Mouse (Mus musculus) heart, postnatal 0 days (tissue): ENCODE measurements around the gene Thsd7a.

Experiments used
- CTCF ChIP-seq: IDR thresholded peaks from 2 replicates; pipeline ENCODE4 v1.5.1; 2016; ENCODE audit warnings: antibody characterized with exemption, control low read depth, low read depth
- EP300 ChIP-seq: IDR thresholded peaks from 2 replicates; pipeline ENCODE4 v1.6.1; 2016; ENCODE audit warnings: antibody characterized with exemption, low read depth

DNA sequence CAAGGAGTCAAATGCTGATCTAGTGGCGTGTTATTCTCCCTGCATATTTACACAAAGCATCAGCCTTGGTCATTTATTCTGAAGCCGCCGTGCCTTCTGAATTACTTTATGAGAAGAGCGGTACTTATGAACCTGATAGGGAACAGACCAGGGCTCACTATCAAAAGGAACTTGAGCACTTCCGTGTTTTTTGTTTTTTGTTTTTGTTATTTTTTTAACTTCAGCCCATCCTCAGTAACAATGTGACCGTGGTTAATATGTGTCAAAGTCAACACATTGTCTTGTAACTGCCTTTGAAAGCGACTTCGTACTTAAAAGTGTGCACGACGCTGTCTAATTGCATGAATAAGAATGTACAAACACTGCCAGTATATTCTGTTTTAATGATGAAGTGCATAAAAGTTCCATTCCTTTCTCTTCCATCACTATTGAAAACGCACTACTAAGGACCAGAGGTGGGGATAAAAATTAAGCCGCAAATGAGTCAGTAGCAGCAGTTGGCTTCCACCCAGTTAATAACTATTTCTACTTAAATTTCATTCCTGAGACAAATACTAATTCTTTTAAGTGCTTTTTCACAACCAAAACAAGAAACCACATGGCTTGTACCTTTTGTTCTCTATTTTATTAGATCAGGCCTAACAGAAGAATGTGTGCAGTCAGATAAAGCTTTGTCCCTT is 461 bp upstream of the Thsd7a start:
- TF ChIP-seq CTCF, result no peak
- TF ChIP-seq EP300, result no peak
